Mouse (Mus musculus) midbrain, embryonic 16.5 days (tissue): Measurements from ENCODE around the gene Psmc2. TPM values are rescaled to one million over a fixed set of nuclear protein-coding genes. Genes with fewer than 3 reads are reported as not detected.

ENCODE experiments used
- ATAC-seq: fragments of 200-750 bp; cut with Nextera tagmentation; 2 replicates; pipeline ENCODE4 v1.8.0; 2017; ENCODE audit warnings: moderate TSS enrichment
- H3K27ac ChIP-seq: fragments of 300-500 bp; sonication (generic); 2 replicates; pipeline ENCODE4 v1.5.1; 2014; ENCODE audit warnings: mild to moderate bottlenecking, low read length, mixed read lengths
- H3K27me3 ChIP-seq: fragments of 300-500 bp; sonication (generic); 2 replicates; pipeline ENCODE4 v1.6.1; 2014; ENCODE audit warnings: low read depth, low read length, mixed read lengths; ENCODE audit not compliant: control insufficient read depth, insufficient read depth
- H3K36me3 ChIP-seq: fragments of 300-500 bp; sonication (generic); 2 replicates; pipeline ENCODE4 v1.6.1; 2014; ENCODE audit warnings: mild to moderate bottlenecking, low read length, moderate library complexity, mixed read lengths; ENCODE audit not compliant: control insufficient read depth, insufficient read depth
- H3K4me1 ChIP-seq: fragments of 300-500 bp; sonication (generic); 2 replicates; pipeline ENCODE4 v1.6.1; 2014; ENCODE audit warnings: mild to moderate bottlenecking, low read length, mixed read lengths; ENCODE audit not compliant: control insufficient read depth, insufficient read depth
- H3K4me2 ChIP-seq: fragments of 300-500 bp; sonication (generic); 2 replicates; pipeline ENCODE4 v1.6.1; 2014; ENCODE audit warnings: mild to moderate bottlenecking, low read length, mixed read lengths
- H3K4me3 ChIP-seq: fragments of 300-500 bp; sonication (generic); 2 replicates; pipeline ENCODE4 v1.5.1; 2014; ENCODE audit warnings: low read depth, mild to moderate bottlenecking, low read length, moderate library complexity, mixed read lengths
- H3K9ac ChIP-seq: fragments of 300-500 bp; sonication (generic); 2 replicates; pipeline ENCODE4 v1.6.1; 2014; ENCODE audit warnings: low read depth, low read length, mixed read lengths
- H3K9me3 ChIP-seq: fragments of 300-500 bp; sonication (generic); replicated peaks from 2 replicates; pipeline ENCODE4 v1.6.1; 2014; ENCODE audit warnings: mild to moderate bottlenecking, low read length, mixed read lengths; ENCODE audit not compliant: control insufficient read depth, poor library complexity, severe bottlenecking
- WGBS: fragments of 180-500 bp; shearing (Covaris S2); extraction: QIAGEN DNeasy Blood & Tissue Kit; methylation state at CpG from one replicate; pipeline ENCODE4 v1.1.7; 2014; 5-methylcytosine and 5-hydroxymethylcytosine counted together
- polyA plus RNA-seq: library from polyadenylated mRNA; unstranded; fragments of >200 nt; fragmentation: Nextera tagmentation; extraction: Ambion mirVana; gene quantifications from 2 replicates; pipeline ENCODE4 v1.2.1, GENCODE M21; 2015

Gene Psmc2
- polyA plus RNA-seq, 1 experiment from 2014 or later: 192 TPM

DNA sequence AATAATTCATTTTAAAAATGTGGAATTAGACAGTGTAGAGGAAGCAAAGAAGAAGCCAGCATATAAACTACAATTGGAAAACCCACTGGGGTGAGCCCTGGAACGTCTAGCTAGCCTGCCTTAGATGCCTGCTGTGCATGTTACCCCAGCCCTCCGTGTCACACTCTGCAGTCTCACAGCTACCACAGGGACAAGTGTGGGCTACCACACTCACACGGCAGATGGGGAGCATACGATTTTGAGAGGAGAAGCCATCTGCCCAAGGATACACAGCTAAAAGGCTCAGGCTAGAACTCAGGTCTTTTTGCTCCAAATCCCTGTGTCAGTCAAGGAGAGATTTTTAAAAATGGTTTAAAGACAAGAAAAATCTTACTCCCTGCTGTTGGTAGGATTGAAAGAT lies 43.8 kb downstream of the Psmc2 start:
- 62% methylated on average over 4 of the region's 4 CpGs for WGBS
- H3K27ac ChIP-seq: no peak overlapping the region
- H3K36me3 ChIP-seq: no peaks in the 10 kb centered on the region
- no peaks in the 10 kb centered on the region for H3K9me3 ChIP-seq
- H3K4me2 ChIP-seq: no peak overlapping the region
- H3K27me3 ChIP-seq: no peaks in the 10 kb centered on the region
- ATAC-seq: no peak
- no peak overlapping the region for H3K4me3 ChIP-seq
- no peaks in the 10 kb centered on the region for H3K4me1 ChIP-seq
- H3K9ac ChIP-seq: no peak overlapping the region

DNA sequence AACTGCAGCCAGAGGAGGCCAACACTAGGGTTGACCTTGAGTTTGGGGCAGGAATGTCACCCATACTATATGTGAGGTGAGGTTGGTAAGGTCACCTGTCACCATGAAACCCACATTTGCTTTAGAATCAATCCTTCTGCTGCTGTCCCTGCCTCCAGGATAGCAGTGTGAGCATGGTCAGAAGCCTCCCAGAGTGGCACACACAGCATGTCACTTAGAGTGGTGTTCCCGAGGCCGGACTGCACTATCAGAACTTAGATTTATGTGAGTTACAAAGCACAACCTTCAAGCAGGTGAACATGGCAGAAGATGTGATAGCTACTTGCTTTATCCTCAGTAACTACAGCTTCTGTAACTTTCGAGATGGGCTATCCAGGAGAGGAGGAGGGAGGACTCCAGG lies 46.7 kb downstream of the Psmc2 start:
- Histone ChIP-seq H3K9ac (no peak overlapping the region), H3K36me3 (no peaks in the 10 kb centered on the region), H3K4me1 (no peaks in the 10 kb centered on the region), H3K27me3 (no peaks in the 10 kb centered on the region), H3K4me2 (no peak overlapping the region), H3K27ac (no peak overlapping the region), H3K9me3 (no peaks in the 10 kb centered on the region), H3K4me3 (no peak overlapping the region)
- no peak for ATAC-seq
- 82% methylated on average over 3 of the region's 3 CpGs for WGBS

DNA sequence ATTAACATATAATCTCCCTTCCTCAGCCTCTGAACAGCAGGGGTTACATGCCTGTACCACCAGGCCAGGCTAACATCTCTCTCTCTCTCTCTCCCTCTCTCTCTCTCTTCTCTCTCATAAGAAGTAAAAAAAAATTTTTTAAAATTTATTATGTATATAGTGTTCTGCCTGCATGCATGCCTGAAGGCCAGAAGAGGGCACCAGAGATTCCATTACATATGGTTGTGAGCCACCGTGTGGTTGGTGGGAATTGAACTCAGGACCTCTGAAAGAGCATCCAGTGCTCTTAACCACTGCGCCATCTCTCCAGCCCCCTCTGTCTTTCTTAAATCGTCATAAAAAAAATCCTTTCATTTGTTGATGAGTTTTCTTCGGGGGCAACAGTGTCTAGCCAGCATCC lies 59.6 kb downstream of the Psmc2 start:
- Histone ChIP-seq H3K4me2 (no peak overlapping the region), H3K4me1 (no peaks in the 10 kb centered on the region), H3K36me3 (no peaks in the 10 kb centered on the region), H3K9ac (no peak overlapping the region), H3K27ac (no peak overlapping the region), H3K27me3 (no peaks in the 10 kb centered on the region), H3K9me3 (no peaks in the 10 kb centered on the region), H3K4me3 (no peak overlapping the region)
- no peak for ATAC-seq
- 77% methylated on average over 4 of the region's 4 CpGs for WGBS

DNA sequence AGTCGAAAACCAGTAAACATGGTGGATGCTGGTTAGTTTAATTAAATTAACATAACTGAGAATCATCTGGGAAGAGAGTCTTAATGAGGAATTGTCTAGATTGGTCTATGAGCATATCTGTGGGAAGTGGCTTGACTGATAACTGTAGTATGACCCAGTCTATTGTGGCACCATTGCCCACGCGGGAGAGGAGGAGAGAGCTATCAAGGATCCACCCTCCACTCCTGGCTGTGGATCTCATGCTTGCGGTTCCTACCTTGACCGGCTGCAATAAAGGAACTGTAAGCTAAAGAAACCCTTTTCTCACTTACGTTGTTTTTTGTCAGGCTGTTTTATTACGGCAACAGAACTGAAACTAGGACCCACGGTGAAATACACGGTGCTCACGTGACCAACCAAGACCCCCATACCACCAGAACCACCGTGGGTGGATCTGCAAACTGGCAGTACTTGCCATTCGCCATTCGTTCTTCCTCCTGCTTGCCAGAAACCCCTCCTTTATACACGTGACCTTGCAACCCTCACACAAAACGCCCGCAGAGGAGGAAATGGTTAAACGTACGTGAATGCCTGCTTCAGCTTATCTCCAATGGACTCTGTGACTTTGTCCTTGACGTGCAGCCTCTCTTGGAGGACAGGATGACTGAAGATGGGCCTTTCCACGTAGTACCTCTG lies 61.7 kb downstream of the Psmc2 start:
- no peaks in the 10 kb centered on the region for H3K4me1 ChIP-seq
- no peak overlapping the region for H3K9ac ChIP-seq
- WGBS: 86% methylated on average over 20 of the region's 20 CpGs
- no peaks in the 10 kb centered on the region for H3K36me3 ChIP-seq
- no peak overlapping the region for H3K4me3 ChIP-seq
- no peak for ATAC-seq
- no peaks in the 10 kb centered on the region for H3K27me3 ChIP-seq
- no peaks in the 10 kb centered on the region for H3K9me3 ChIP-seq
- H3K4me2 ChIP-seq: no peak overlapping the region
- no peak overlapping the region for H3K27ac ChIP-seq

DNA sequence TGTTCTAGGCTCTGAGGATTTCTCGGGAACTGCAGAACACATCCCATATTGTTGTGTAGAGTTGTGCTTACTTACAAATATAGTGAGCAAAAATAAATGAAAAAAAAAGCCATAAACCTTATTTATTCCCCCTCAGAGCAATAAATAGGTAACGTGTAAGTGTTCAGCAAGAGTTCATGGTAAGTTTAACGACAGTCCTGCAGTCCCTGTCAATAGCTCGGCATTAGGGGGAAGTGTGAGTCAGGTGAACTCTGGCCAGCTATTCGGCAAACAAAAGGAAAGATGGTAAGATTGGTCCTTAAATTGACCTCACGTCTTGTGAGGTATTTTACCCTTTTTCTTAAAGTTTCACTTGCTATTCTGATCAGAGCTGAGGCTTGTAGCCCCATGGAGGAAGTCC lies 62.4 kb downstream of the Psmc2 start:
- Histone ChIP-seq H3K4me3 (no peak overlapping the region), H3K9me3 (no peaks in the 10 kb centered on the region), H3K27ac (no peak overlapping the region), H3K9ac (no peak overlapping the region), H3K36me3 (no peaks in the 10 kb centered on the region), H3K27me3 (no peaks in the 10 kb centered on the region), H3K4me2 (no peak overlapping the region), H3K4me1 (no peaks in the 10 kb centered on the region)
- no peak for ATAC-seq
- 87% methylated on average over 6 of the region's 6 CpGs for WGBS

DNA sequence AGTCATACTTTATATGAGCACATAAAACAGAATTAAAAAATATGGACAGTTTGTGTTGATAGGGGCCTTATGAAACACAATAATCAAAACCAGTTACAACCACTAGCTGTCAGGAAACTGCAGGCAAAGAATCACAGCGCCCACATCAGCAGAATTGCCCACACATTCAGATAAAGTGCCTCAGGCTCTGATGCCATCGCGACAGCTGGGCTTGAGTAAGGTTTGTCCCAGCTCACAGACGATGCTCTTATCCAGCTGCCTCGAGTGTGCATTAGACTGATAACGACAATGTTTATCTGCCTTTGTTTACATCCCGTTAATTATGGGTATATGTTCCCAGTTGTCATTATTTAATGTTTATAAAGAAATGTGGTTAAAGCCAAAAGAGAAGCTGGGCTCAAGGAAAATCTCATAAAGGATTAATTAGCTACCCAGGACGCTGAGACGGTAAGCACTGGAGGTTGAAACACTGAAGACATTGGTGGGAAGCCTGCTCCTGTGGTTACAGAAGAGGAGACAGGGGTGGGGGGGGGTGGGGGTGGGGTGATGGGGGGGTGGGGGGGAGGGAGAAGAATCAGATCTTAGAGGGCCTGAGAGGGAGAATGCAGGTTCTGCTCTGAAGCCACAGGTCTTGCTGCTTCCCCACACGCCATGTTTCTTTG lies 66.7 kb downstream of the Psmc2 start:
- no peak overlapping the region for H3K4me3 ChIP-seq
- 41% methylated on average over 10 of the region's 10 CpGs for WGBS
- no peak overlapping the region for H3K27ac ChIP-seq
- H3K27me3 ChIP-seq: no peaks in the 10 kb centered on the region
- H3K9ac ChIP-seq: no peak overlapping the region
- no peaks in the 10 kb centered on the region for H3K4me1 ChIP-seq
- peak; percentile 58; the same call in 1 of the 2 replicates for ATAC-seq
- H3K9me3 ChIP-seq: no peaks in the 10 kb centered on the region
- H3K36me3 ChIP-seq: no peaks in the 10 kb centered on the region
- H3K4me2 ChIP-seq: no peak overlapping the region

Other genes with a start within 250 kb of the Psmc2 start
- gene Lrrc17, start 241.7 kb upstream of the Psmc2 start, polyA plus RNA-seq: 4.6 TPM in 2 replicates
- 0.25 and 0.45 TPM in 2 replicates for gene Fbxl13, start 139.6 kb upstream of the Psmc2 start, polyA plus RNA-seq
- gene Armc10, start 139.5 kb upstream of the Psmc2 start, polyA plus RNA-seq: 58.3 and 66.1 TPM in 2 replicates
- 2.6 and 2.7 TPM in 2 replicates for gene Napepld, start 83.9 kb upstream of the Psmc2 start, polyA plus RNA-seq
- 68.8 and 72.4 TPM in 2 replicates for gene Pmpcb, start 48.1 kb upstream of the Psmc2 start, polyA plus RNA-seq
- 67.6 and 71.6 TPM in 2 replicates for gene Dnajc2, start within 50 bp of the Psmc2 start, polyA plus RNA-seq
- gene Slc26a5, start 80.3 kb downstream of the Psmc2 start, polyA plus RNA-seq: 0.34 and 0.42 TPM in 2 replicates